Mouse (Mus musculus) cortical plate, adult 2 months (tissue): ENCODE measurements around the gene Gm49661.

ENCODE experiments used
- CTCF ChIP-seq: fragments of 200-500 bp; IDR thresholded peaks from 2 replicates; pipeline ENCODE4 v1.5.1; 2011; ENCODE audit warnings: mild to moderate bottlenecking, control low read depth, low read length; ENCODE audit not compliant: insufficient read depth; ENCODE audit errors: extremely low read depth
- POLR2A ChIP-seq: fragments of 200-500 bp; IDR thresholded peaks from 2 replicates; pipeline ENCODE4 v1.6.1; 2011; ENCODE audit warnings: mild to moderate bottlenecking, low read length, control low read depth; ENCODE audit not compliant: insufficient read depth; ENCODE audit errors: extremely low read depth

GRCm38 (mm10) chr8:84979599-84980421, 10.6 kb upstream of the Gm49661 start:
- no peak for TF ChIP-seq POLR2A
- TF ChIP-seq CTCF = no peak
